Mouse (Mus musculus) liver, embryonic 14.5 days (tissue): ENCODE measurements at regions not wholly inside any gene's neighbourhood (a gene's known extent, or its start where the extent isn't known, plus 50 kb on each side); places are given as distances from the start of the nearest gene placed in this dataset.

Experiments
- ATAC-seq: fragments of 200-750 bp; cut with Nextera tagmentation; 2 replicates; pipeline ENCODE4 v1.8.0; 2017; ENCODE audit warnings: moderate number of reproducible peaks, mild to moderate bottlenecking, moderate library complexity; ENCODE audit not compliant: insufficient read depth
- DNase-seq, 3 experiments: peaks; one replicate each; pipeline ENCODE4 v3.0.0-alpha.2; 2012 to 2013; ENCODE audit warnings: low read depth in 3 of 3, low spot score in 3 of 3
- H3K27ac ChIP-seq: fragments of 300-500 bp; sonication (generic); 2 replicates; pipeline ENCODE4 v1.5.1; 2014; ENCODE audit warnings: moderate library complexity, mild to moderate bottlenecking, control low read depth, inconsistent platforms
- H3K27me3 ChIP-seq: fragments of 300-500 bp; sonication (generic); 2 replicates; pipeline ENCODE4 v1.6.1; 2014; ENCODE audit warnings: mild to moderate bottlenecking, low read length, moderate library complexity; ENCODE audit not compliant: control insufficient read depth, insufficient read depth
- H3K36me3 ChIP-seq: fragments of 300-500 bp; sonication (generic); replicated peaks from 2 replicates; pipeline ENCODE4 v1.6.1; 2014; ENCODE audit warnings: low read depth; ENCODE audit not compliant: control insufficient read depth, insufficient read depth
- H3K4me1 ChIP-seq, 2 experiments: fragments of 200-500 bp in 1 of 2; fragments of 300-500 bp in 1 of 2; sonication (generic) in 1 of 2; replicated peaks; 2 replicates each; pipeline ENCODE4 v1.6.1; 2012 to 2014; ENCODE audit warnings: antibody characterized with exemption in 1 of 2, inconsistent platforms in 1 of 2, low read length in 1 of 2; ENCODE audit not compliant: control insufficient read depth in 2 of 2, insufficient read depth in 2 of 2
- H3K4me2 ChIP-seq: fragments of 300-500 bp; sonication (generic); 2 replicates; pipeline ENCODE4 v1.6.1; 2014; ENCODE audit warnings: low read depth, mild to moderate bottlenecking, control low read depth, moderate library complexity
- H3K4me3 ChIP-seq, 2 experiments: fragments of 200-500 bp in 1 of 2; fragments of 300-500 bp in 1 of 2; sonication (generic) in 1 of 2; 2 replicates each; pipeline ENCODE4 v1.5.1; 2012 to 2014; ENCODE audit warnings: low read depth in 2 of 2, low read length in 2 of 2, mild to moderate bottlenecking in 2 of 2, control low read depth in 1 of 2, inconsistent platforms in 1 of 2, moderate library complexity in 1 of 2; ENCODE audit not compliant: insufficient read depth in 1 of 2
- H3K9ac ChIP-seq: fragments of 300-500 bp; sonication (generic); replicated peaks from 2 replicates; pipeline ENCODE4 v1.6.1; 2014; ENCODE audit warnings: mild to moderate bottlenecking, control low read depth, moderate library complexity
- H3K9me3 ChIP-seq: fragments of 300-500 bp; sonication (generic); 2 replicates; pipeline ENCODE4 v1.6.1; 2016; ENCODE audit warnings: low read length, mixed read lengths; ENCODE audit not compliant: control insufficient read depth
- CTCF ChIP-seq: IDR thresholded peaks from 2 replicates; pipeline ENCODE4 v1.5.1; 2016; ENCODE audit warnings: antibody characterized with exemption, low read depth, control low read depth
- EP300 ChIP-seq: IDR thresholded peaks from 2 replicates; pipeline ENCODE4 v1.6.1; 2016; ENCODE audit warnings: antibody characterized with exemption, low read depth
- WGBS: fragments of 180-500 bp; shearing (Covaris S2); extraction: QIAGEN DNeasy Blood & Tissue Kit; methylation state at CpG from one replicate; pipeline ENCODE4 v1.1.7; 2014; ENCODE audit not compliant: insufficient replicate concordance; 5-methylcytosine and 5-hydroxymethylcytosine counted together

DNA sequence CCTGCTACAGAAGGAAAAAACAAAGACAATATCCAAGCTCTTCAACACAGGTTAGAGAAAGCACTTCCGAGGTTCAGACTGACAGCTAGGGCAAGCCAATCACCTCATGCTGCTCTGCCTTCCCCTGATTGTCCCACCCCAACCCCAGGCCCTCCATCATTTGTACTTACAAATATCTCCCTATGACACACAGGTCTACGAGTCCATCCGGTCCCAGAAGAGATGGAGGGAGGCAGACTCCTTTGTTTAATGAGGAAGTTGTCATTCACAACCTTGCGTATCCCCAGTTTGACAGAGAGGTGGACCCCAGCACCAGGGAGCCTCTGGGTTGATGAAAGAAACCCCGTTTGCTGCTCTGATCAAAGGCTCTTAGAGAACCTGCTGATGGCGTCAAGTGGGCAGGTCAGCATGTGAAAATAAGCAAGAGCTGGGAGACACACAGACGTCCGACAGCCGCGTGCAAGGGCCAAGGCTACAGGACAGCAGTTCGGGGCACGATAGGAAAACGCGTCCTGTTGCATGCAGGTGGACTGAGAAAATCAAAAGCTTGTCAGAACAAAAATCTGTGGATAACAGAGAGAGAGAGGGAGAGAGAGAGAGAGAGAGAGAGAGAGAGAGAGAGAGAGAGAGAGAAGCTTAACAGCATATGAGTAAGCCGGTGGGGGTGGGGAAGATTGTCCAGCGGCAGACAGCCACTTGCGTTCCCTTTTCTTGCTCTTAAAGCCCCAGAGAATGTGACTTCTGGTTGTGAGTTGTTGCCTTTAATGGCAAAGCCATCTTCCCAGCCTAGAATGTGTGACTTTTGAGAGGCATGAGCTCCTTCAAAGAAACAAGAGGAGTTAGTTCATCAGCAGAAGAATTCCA lies 137.1 kb upstream of the Pkdcc start:
- Histone ChIP-seq H3K4me1 (peaks cover 0 to 7% of the 10 kb centered on the region in 2 experiments; a peak in 1 of 4 replicates), H3K4me3 (no peak overlapping the region), H3K36me3 (no peaks in the 10 kb centered on the region), H3K9ac (no peak overlapping the region), H3K27me3 (no peaks in the 10 kb centered on the region), H3K27ac (no peak overlapping the region), H3K4me2 (no peak overlapping the region), H3K9me3 (no peaks in the 10 kb centered on the region)
- DNase-seq: no peak
- no peak for TF ChIP-seq CTCF
- no peak for TF ChIP-seq EP300
- 26% methylated on average over 17 of the region's 17 CpGs for WGBS
- no peak for ATAC-seq

DNA sequence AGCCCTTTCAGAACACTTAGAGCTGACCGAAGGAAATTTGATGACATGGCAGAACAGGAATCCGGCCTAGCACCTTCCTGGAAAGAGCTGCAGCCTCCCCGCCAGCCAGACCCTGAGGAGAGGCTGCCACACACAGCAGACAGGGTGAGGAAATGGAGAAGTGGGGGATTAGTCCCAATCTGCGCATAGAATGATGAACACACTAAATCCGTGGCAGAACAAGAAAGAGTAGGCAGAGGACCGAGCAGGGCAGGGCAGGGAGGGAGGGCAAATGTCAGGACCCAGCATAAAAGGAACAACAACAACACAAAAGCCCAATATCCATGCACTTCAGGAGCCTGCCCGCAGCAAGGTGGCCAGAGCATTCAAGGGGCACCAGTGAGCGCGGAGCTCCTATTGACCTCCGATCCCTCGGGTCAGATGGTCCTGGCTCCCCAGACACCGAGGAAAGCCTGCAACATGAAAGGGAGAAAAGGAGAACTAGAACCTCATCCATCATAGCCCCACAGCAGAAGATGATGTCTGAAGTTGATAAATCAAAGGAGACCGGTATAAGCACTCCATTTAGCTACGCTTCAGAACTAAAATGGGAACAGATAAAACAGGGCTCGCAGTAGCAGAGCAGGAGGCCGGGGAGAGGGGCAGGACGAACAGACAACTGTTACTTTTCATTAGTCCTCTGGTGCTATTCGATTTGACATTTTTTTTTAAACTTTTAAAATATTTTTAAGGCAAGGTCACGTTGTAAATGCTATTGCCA lies 136.3 kb upstream of the Pkdcc start:
- Histone ChIP-seq H3K27me3 (no peaks in the 10 kb centered on the region), H3K4me2 (no peak overlapping the region), H3K9ac (no peak overlapping the region), H3K36me3 (no peaks in the 10 kb centered on the region), H3K27ac (no peak overlapping the region), H3K4me3 (no peak overlapping the region), H3K9me3 (no peaks in the 10 kb centered on the region), H3K4me1 (peaks cover 0 to 7% of the 10 kb centered on the region in 2 experiments; a peak in 1 of 4 replicates)
- no peak for DNase-seq
- no peak for TF ChIP-seq CTCF
- TF ChIP-seq EP300: no peak
- 23% methylated on average over 19 of the region's 19 CpGs for WGBS
- ATAC-seq: no peak

DNA sequence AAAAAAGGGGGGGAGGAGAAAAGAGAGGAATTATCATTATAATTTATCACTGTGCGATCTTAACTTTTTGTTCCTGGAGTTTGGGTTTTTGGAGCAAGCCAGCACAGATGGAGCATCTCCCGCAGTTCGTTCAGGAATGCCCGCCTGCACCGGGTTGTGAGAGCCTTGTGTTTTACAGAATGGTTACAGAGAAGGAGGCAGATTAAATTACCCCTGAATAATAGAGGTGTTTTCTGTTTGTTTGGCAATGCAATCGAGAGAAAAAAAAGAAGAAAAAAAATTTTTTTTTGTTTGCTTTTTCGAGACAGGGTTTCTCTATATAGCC lies 135.8 kb upstream of the Pkdcc start:
- no peak overlapping the region for H3K27ac ChIP-seq

DNA sequence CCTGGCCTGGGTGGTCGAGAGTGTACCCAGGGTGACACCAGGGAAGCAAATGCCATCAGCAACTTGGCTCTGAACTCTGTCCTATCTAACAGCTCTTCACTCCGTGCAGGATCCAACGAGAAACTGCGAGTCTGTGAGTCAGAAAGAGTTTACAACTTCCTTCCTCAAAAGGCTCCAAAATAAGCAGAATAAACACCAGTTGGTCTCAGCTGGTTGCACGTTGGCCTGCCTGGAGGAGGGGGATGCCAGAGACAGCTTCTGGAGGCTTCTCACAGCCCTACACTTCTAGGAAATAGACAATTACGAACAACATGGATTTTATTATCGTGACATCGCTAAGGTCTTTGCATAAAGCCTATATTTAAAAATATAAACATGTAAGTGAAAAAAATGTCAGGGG lies 133.4 kb upstream of the Pkdcc start:
- 18% methylated on average over 8 of the region's 8 CpGs for WGBS
- ATAC-seq (no peak), DNase-seq (no peak)
- peaks cover 0 to 7% of the 10 kb centered on the region in 2 experiments; a peak in 1 of 4 replicates for H3K4me1 ChIP-seq
- H3K27me3 ChIP-seq: no peaks in the 10 kb centered on the region
- H3K9me3 ChIP-seq: no peaks in the 10 kb centered on the region
- H3K36me3 ChIP-seq: no peaks in the 10 kb centered on the region
- TF ChIP-seq EP300: no peak
- TF ChIP-seq CTCF: no peak
- H3K4me3 ChIP-seq: no peak overlapping the region
- H3K27ac ChIP-seq: no peak overlapping the region
- H3K9ac ChIP-seq: no peak overlapping the region
- no peak overlapping the region for H3K4me2 ChIP-seq

More for the DNA sequence above, 135.8 kb upstream of the Pkdcc start:
- Histone ChIP-seq H3K36me3 (no peaks in the 10 kb centered on the region), H3K27me3 (no peaks in the 10 kb centered on the region), H3K4me3 (no peak overlapping the region), H3K4me1 (peaks cover 0 to 7% of the 10 kb centered on the region in 2 experiments; a peak in 1 of 4 replicates), H3K9me3 (no peaks in the 10 kb centered on the region), H3K4me2 (no peak overlapping the region), H3K9ac (no peak overlapping the region)
- 70% methylated on average over 7 of the region's 7 CpGs for WGBS
- no peak for ATAC-seq
- no peak for DNase-seq
- TF ChIP-seq CTCF (no peak), EP300 (no peak)

DNA sequence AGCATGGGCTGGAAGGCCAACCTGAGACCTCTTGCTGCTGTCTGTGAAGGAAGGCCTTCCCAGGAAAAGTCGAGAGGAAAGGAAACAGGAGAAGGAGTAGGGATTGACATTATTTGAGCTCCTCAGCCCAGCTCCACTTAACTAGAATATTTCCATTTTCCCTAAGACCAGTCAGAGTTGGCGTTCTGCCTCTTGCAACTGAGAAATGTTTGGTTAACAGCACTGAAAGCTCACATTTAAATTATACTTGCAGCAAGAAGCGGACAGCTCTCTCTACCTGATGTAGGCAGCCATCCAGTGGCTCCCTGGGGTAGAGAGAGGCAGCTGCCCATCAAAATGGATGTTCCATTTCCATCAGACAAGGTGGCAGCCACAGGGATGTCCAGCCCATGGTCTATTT lies 131.6 kb upstream of the Pkdcc start:
- H3K27me3 ChIP-seq: no peaks in the 10 kb centered on the region
- H3K27ac ChIP-seq: no peak overlapping the region
- H3K9me3 ChIP-seq: no peaks in the 10 kb centered on the region
- no peak for TF ChIP-seq EP300
- TF ChIP-seq CTCF: no peak
- no peak for ATAC-seq
- H3K36me3 ChIP-seq: no peaks in the 10 kb centered on the region
- no peak for DNase-seq
- no peak overlapping the region for H3K9ac ChIP-seq
- 41% methylated on average over 3 of the region's 3 CpGs for WGBS
- no peak overlapping the region for H3K4me3 ChIP-seq
- H3K4me1 ChIP-seq: peaks cover 0 to 7% of the 10 kb centered on the region in 2 experiments; a peak in 1 of 4 replicates
- no peak overlapping the region for H3K4me2 ChIP-seq
